Mouse (Mus musculus): ENCODE results near the gene Mmrn1. TPM values are rescaled to one million over a fixed set of nuclear protein-coding genes. Genes with fewer than 3 reads are reported as not detected.

The Mmrn1 gene
- polyA plus RNA-seq, 1 experiment from 2014 or later, result 5.1 TPM

Other genes starting within 250 kb of the Mmrn1 start
- gene Snca, start 95.1 kb upstream of the Mmrn1 start, polyA plus RNA-seq (2016; fragmentation: Nextera tagmentation; extraction: Ambion mirVana), result 29.6 and 38.6 TPM in 2 replicates

All from midbrain, embryonic 12.5 days (tissue).